Mouse (Mus musculus) CH12.LX (cell line): ENCODE measurements around the gene Zc3h7a. TPM values are rescaled to one million over a fixed set of nuclear protein-coding genes. Genes with fewer than 3 reads are reported as not detected.

Experiments
- DNase-seq: peaks from one replicate; pipeline ENCODE4 v3.0.0-alpha.2; 2013; ENCODE audit errors: extremely low read depth
- H3K27ac ChIP-seq: 2 replicates; pipeline ENCODE4 v1.5.1; 2012; ENCODE audit warnings: low read depth, mild to moderate bottlenecking, control low read depth, moderate library complexity; ENCODE audit not compliant: insufficient read depth
- H3K27me3 ChIP-seq: replicated peaks from 2 replicates; pipeline ENCODE3; 2012; ENCODE audit warnings: inconsistent platforms
- H3K36me3 ChIP-seq, 2 experiments: replicated peaks in 1 of 2; 2 replicates each; pipeline versions ENCODE3 to v1.6.1; 2012; ENCODE audit warnings: inconsistent platforms in 1 of 2, low read length in 1 of 2, mild to moderate bottlenecking in 1 of 2, mixed read lengths in 1 of 2, moderate library complexity in 1 of 2; ENCODE audit not compliant: control insufficient read depth in 1 of 2, insufficient read depth in 1 of 2
- H3K4me1 ChIP-seq, 2 experiments: 2 replicates each; pipeline ENCODE4 v1.6.1; 2012; ENCODE audit warnings: inconsistent platforms in 1 of 2, moderate library complexity in 1 of 2; ENCODE audit not compliant: insufficient read depth in 2 of 2, control insufficient read depth in 1 of 2
- H3K4me2 ChIP-seq: 2 replicates; pipeline ENCODE4 v1.6.1; 2012; ENCODE audit warnings: low read depth, mild to moderate bottlenecking, control low read depth; ENCODE audit not compliant: poor library complexity, insufficient read depth, severe bottlenecking
- H3K4me3 ChIP-seq, 3 experiments: fragments of 150-350 bp in 1 of 3; sonication (generic) in 1 of 3; replicated peaks in 1 of 3; 2 replicates each; pipeline versions ENCODE3 to v1.5.1; 2011 to 2012; ENCODE audit warnings: low read depth in 2 of 3, low read length in 2 of 3, mild to moderate bottlenecking in 2 of 3, moderate library complexity in 2 of 3, control low read depth in 1 of 3, improper control_type of control experiment in 1 of 3, inconsistent platforms in 1 of 3, mixed read lengths in 1 of 3; ENCODE audit not compliant: poor library complexity in 1 of 3
- H3K79me2 ChIP-seq: replicated peaks from 2 replicates; pipeline ENCODE4 v1.6.1; 2012; ENCODE audit warnings: mild to moderate bottlenecking, moderate library complexity; ENCODE audit not compliant: control insufficient read depth, poor library complexity, insufficient read depth, severe bottlenecking; ENCODE audit errors: extremely low read depth
- H3K9ac ChIP-seq: 2 replicates; pipeline ENCODE4 v1.6.1; 2012; ENCODE audit warnings: low read depth, mild to moderate bottlenecking, control low read depth, moderate library complexity; ENCODE audit not compliant: insufficient read depth
- H3K9me3 ChIP-seq: replicated peaks from 2 replicates; pipeline ENCODE3; 2012; ENCODE audit warnings: low read length, inconsistent platforms, mixed read lengths
- BHLHE40 ChIP-seq: IDR thresholded peaks from 2 replicates; pipeline ENCODE4 v1.6.1; 2011; ENCODE audit warnings: mild to moderate bottlenecking, low read depth, low read length, improper control_type of control experiment
- CHD1 ChIP-seq: IDR thresholded peaks from 2 replicates; pipeline ENCODE4 v1.6.1; 2012; ENCODE audit warnings: low read depth, low read length, improper control_type of control experiment, inconsistent platforms
- CHD2 ChIP-seq: IDR thresholded peaks from 2 replicates; pipeline ENCODE4 v1.6.1; 2011; ENCODE audit warnings: low read length, improper control_type of control experiment
- ETS1 ChIP-seq: conservative IDR thresholded peaks from 2 replicates; pipeline ENCODE4 v1.6.1; 2012; ENCODE audit warnings: low read depth, mild to moderate bottlenecking, inconsistent platforms, low read length, improper control_type of control experiment, moderate library complexity
- JUN ChIP-seq: IDR thresholded peaks from 2 replicates; pipeline ENCODE4 v1.6.1; 2011; ENCODE audit warnings: low read depth, mild to moderate bottlenecking, low read length, improper control_type of control experiment, moderate library complexity; ENCODE audit not compliant: insufficient read depth
- MAX ChIP-seq: IDR thresholded peaks from 2 replicates; pipeline ENCODE4 v1.6.1; 2011; ENCODE audit warnings: low read length, improper control_type of control experiment
- MEF2A ChIP-seq: IDR thresholded peaks from 2 replicates; pipeline ENCODE4 v1.6.1; 2014; ENCODE audit warnings: low read depth, mild to moderate bottlenecking, inconsistent platforms, low read length, improper control_type of control experiment, borderline replicate concordance
- MXI1 ChIP-seq: IDR thresholded peaks from 2 replicates; pipeline ENCODE4 v1.6.1; 2011; ENCODE audit warnings: mild to moderate bottlenecking, low read depth, low read length, improper control_type of control experiment
- MYC ChIP-seq: IDR thresholded peaks from 2 replicates; pipeline ENCODE4 v1.6.1; 2011; ENCODE audit warnings: low read depth, mild to moderate bottlenecking, improper control_type of control experiment, low read length
- SMC3 ChIP-seq: IDR thresholded peaks from 2 replicates; pipeline ENCODE4 v1.6.1; 2011; ENCODE audit warnings: low read depth, low read length, improper control_type of control experiment
- USF1 ChIP-seq: IDR thresholded peaks from 2 replicates; pipeline ENCODE4 v1.6.1; 2014; ENCODE audit warnings: low read depth, mild to moderate bottlenecking, inconsistent platforms, low read length, improper control_type of control experiment
- USF2 ChIP-seq: conservative IDR thresholded peaks from 2 replicates; pipeline ENCODE4 v1.6.1; 2011; ENCODE audit warnings: low read depth, low read length, improper control_type of control experiment
- dilution Hi-C: fragments of 300-500 bp; cut with MboI; formaldehyde crosslinking; loops from 2 replicates; pipeline ENCODE4 v1.14.3; 2020; ENCODE audit warnings: low sequenced_read_pairs; ENCODE audit not compliant: extremely low pct_unique_long_range_greater_than_20kb, extremely low pct_ligation_motif_present
- in situ Hi-C: fragments of 300-500 bp; cut with MboI; formaldehyde crosslinking; loops from 3 replicates; pipeline ENCODE4 v1.14.3; 2019; ENCODE audit warnings: low sequenced_read_pairs, low pct_ligation_motif_present, low pct_unique_long_range_greater_than_20kb, mixed read lengths
- polyA plus RNA-seq: library from polyadenylated mRNA; unstranded; fragments of >175 nt; gene quantifications from 2 replicates; pipeline ENCODE4 v1.2.1, GENCODE M21; 2012; ENCODE audit warnings: low read depth; ENCODE audit not compliant: insufficient read length
- total RNA-seq, 2 experiments: library from RNA; depleted of rRNA; stranded (reverse); fragments of 300-350 nt in 1 of 2; fragments of >200 nt in 1 of 2; gene quantifications; 2 replicates each; pipeline ENCODE4 v1.2.3; 2012 to 2014

Gene Zc3h7a
- total and polyA plus RNA-seq, 3 experiments: 78.6 to 177 (median 177) TPM

- peaks cover 18 to 45% of the 10 kb centered on the region in 2 experiments for H3K36me3 ChIP-seq
- H3K4me1 ChIP-seq: peaks cover 3 to 53% of the 10 kb centered on the region in 2 experiments
- no peaks in the 10 kb centered on the region for H3K9me3 ChIP-seq
- no peak for TF ChIP-seq ETS1
- peak; percentile 10; the same call in 1 of the 2 replicates for TF ChIP-seq MAX
- TF ChIP-seq MEF2A: 0 out of 2 replicates have a peak, but pooled peaks have one; percentile 26
- TF ChIP-seq CHD2: 0 out of 2 replicates have a peak, but pooled peaks have one; percentile 19
- 0 out of 2 replicates have a peak, but pooled peaks have one; percentile 60 for TF ChIP-seq CHD1
- no peak for TF ChIP-seq MYC
- no peaks in the 10 kb centered on the region for H3K27me3 ChIP-seq
- H3K9ac ChIP-seq: peak overlapping the region; percentile 93
- peaks cover 55% of the 10 kb centered on the region for H3K79me2 ChIP-seq
- peak overlapping the region; percentile 76 to 98 (median 96) for H3K4me3 ChIP-seq
- H3K4me2 ChIP-seq: peak overlapping the region; percentile 97
- in situ Hi-C loops (no loop called here), dilution Hi-C loops (no loop called here)
- peak; percentile 19 for DNase-seq
- peak overlapping the region; percentile 54 for H3K27ac ChIP-seq
Observed at GRCm38 (mm10) chr16:11133476-11134347, 42.5 kb downstream of the Zc3h7a start.

GRCm38 (mm10) chr16:11132839-11133238, 43.4 kb downstream of the Zc3h7a start:
- peaks cover 24 to 47% of the 10 kb centered on the region in 2 experiments for H3K36me3 ChIP-seq
- H3K4me1 ChIP-seq: peaks cover 3 to 61% of the 10 kb centered on the region in 2 experiments
- peak overlapping the region; percentile 93 for H3K9ac ChIP-seq
- no peak overlapping the region for H3K27ac ChIP-seq
- H3K27me3 ChIP-seq: no peaks in the 10 kb centered on the region
- DNase-seq: peak; percentile 28
- peak overlapping the region; percentile 76 to 98 (median 96) for H3K4me3 ChIP-seq
- H3K9me3 ChIP-seq: no peaks in the 10 kb centered on the region
- in situ Hi-C loops: no loop called here
- peak overlapping the region; percentile 97 for H3K4me2 ChIP-seq
- TF ChIP-seq MXI1: peak; percentile 48; the same call in 1 of the 2 replicates
- TF ChIP-seq SMC3: no peak
- TF ChIP-seq USF1: peak; percentile 41; the same call in 1 of the 2 replicates
- TF ChIP-seq BHLHE40: peak; percentile 70
- TF ChIP-seq JUN: no peak
- TF ChIP-seq USF2: peak; percentile 53
- TF ChIP-seq, all 38 proteins: peak for 4
- dilution Hi-C loops: no loop called here
- H3K79me2 ChIP-seq: peaks cover 64% of the 10 kb centered on the region
